Mouse (Mus musculus): ENCODE data around the gene Wsb2. TPM values are rescaled to one million over a fixed set of nuclear protein-coding genes. Genes with fewer than 3 reads are reported as not detected.

Wsb2 gene
- total RNA-seq, 1 experiment = 76.7 TPM

DNA sequence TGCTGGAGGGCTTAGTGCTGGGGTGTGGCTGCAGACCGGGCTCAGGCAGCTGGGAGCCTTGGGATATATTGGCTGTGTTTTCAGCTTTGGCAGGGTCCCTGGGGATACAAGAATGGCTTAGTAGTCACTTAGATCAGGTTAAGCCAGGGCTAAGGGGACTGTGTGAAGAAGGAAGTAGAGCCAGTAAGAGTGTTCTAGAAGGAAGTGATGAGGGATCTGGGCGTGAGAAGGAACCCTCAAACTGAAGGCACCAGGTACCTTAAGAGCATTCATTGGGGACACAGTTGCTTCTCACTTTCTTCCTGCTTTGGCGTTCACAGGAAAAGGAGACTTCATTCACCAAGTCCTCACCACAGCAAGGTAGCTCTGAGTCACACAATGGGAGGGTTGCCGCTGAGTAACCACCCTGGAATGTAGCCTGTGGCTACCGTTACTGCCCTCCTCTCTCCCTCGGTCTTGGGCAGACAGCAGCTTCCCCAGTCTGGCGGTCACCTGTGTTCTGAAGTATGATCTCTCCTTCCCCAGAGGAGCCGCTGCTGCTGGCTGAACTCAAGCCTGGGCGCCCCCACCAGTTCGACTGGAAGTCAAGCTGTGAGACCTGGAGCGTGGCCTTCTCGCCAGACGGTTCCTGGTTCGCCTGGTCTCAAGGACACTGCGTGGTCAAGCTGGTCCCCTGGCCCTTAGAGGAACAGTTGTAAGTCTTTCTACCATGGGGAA is 6.1 kb downstream of the Wsb2 start:
- H3K4me1 ChIP-seq (ENCODE audit: control insufficient read depth in 2 of 2, insufficient read depth in 2 of 2, low read length in 2 of 2, poor library complexity in 1 of 2) = peaks cover 38 to 39% of the 10 kb centered on the region in 2 experiments
- H3K36me3 ChIP-seq (ENCODE audit: control insufficient read depth, insufficient read depth, low read length, poor library complexity, severe bottlenecking) = peaks cover 36% of the 10 kb centered on the region
- H3K9ac ChIP-seq (ENCODE audit: insufficient read depth, low read depth, low read length, poor library complexity, severe bottlenecking) = peak overlapping the region; percentile 29
- peak overlapping the region in 1 of 2 experiments; percentile 10; a peak in 2 of 4 replicates for H3K4me3 ChIP-seq (ENCODE audit: insufficient read depth in 1 of 2, low read depth in 1 of 2, low read length in 2 of 2, poor library complexity in 1 of 2, severe bottlenecking in 1 of 2)
- H3K9me3 ChIP-seq (ENCODE audit: control insufficient read depth, insufficient read depth, low read depth, low read length) = no peaks in the 10 kb centered on the region
- DNase-seq (ENCODE audit: low read depth, low spot score) = no peak
- in situ Hi-C loops (cut with MboI; ENCODE audit: low sequenced_read_pairs in 2 of 2, unreplicated experiment in 2 of 2) = no loop called here
- TF ChIP-seq ZNF384 (IDR thresholded peaks at IDR 0.05; ENCODE audit: low read depth, low read length) (no peak), ZC3H11A (IDR thresholded peaks at IDR 0.05; ENCODE audit: borderline replicate concordance, low read depth, low read length) (no peak), MAFK (IDR thresholded peaks at IDR 0.05; ENCODE audit: insufficient read depth, low read depth, low read length) (no peak)
- H3K27ac ChIP-seq (ENCODE audit: insufficient read depth, low read depth, low read length, poor library complexity, severe bottlenecking) = peak overlapping the region; percentile 4; the same call in 1 of the 2 replicates

DNA sequence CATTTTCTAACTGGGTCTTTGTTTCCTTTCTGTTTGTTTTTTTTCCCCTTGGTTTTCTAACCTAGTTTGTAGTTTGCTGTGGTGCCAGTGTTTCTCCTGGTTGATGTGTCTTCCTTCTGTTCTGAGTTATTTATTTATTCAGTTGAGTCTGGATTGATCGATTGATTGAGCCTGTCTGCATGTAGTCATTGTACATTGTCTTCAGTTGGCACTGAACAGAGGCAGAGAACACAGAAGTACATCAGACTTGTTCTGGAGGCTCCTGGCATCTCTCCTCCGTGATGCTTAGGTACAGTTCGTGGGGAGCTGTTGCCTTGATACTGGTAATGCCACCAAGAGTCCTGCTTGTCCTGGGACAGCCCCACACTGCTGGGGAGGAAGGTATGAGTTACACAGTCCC is 7.7 kb downstream of the Wsb2 start:
- Histone ChIP-seq H3K4me3 (ENCODE audit: insufficient read depth in 1 of 2, low read depth in 1 of 2, low read length in 2 of 2, poor library complexity in 1 of 2, severe bottlenecking in 1 of 2) (no peak overlapping the region), H3K9me3 (ENCODE audit: control insufficient read depth, insufficient read depth, low read depth, low read length) (no peaks in the 10 kb centered on the region), H3K27ac (ENCODE audit: insufficient read depth, low read depth, low read length, poor library complexity, severe bottlenecking) (no peak overlapping the region), H3K9ac (ENCODE audit: insufficient read depth, low read depth, low read length, poor library complexity, severe bottlenecking) (peak overlapping the region; percentile 46; the same call in 1 of the 2 replicates), H3K4me1 (ENCODE audit: control insufficient read depth in 2 of 2, insufficient read depth in 2 of 2, low read length in 2 of 2, poor library complexity in 1 of 2) (peaks cover 29 to 36% of the 10 kb centered on the region in 2 experiments), H3K36me3 (ENCODE audit: control insufficient read depth, insufficient read depth, low read length, poor library complexity, severe bottlenecking) (peaks cover 52% of the 10 kb centered on the region)
- in situ Hi-C loops (cut with MboI; ENCODE audit: low sequenced_read_pairs in 2 of 2, unreplicated experiment in 2 of 2) = no loop called here
- DNase-seq (ENCODE audit: low read depth, low spot score) = no peak
- no peak for TF ChIP-seq MAFK (IDR thresholded peaks at IDR 0.05; ENCODE audit: insufficient read depth, low read depth, low read length)
- TF ChIP-seq HCFC1 (IDR thresholded peaks at IDR 0.05; ENCODE audit: borderline replicate concordance, insufficient read depth, low read length) = no peak

DNA sequence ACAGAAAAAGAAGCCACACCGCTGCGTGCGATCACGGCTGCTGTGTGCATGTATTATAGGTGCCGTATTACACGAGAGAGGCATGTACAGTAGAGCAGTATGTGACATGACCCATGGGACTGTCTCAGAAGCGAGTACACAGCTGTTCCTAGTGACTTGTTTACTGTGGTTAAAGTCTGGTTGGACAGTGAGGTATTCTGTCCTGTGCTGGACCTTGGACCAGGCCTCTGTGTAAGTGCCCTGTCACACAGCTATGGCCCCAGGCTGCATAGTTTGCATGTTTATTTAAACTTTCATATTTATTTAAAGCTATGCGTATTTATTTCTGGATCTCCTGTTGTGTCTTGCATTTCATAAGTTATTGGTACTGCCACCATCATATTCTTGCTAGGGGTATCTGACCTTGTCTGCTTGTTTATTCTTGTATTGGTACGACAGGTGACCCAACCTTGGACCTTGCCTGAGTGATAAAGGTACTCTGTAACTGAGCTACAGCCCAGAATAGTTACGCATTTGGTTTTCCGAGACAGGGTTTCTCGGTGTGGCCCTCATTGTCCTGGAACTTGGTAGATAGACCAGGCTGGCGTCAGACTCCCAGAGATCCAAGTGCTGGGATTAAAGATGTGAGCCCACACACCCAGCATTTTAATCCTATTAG is 8.9 kb downstream of the Wsb2 start:
- no peak overlapping the region for H3K27ac ChIP-seq (ENCODE audit: insufficient read depth, low read depth, low read length, poor library complexity, severe bottlenecking)
- TF ChIP-seq MAFK (IDR thresholded peaks at IDR 0.05; ENCODE audit: insufficient read depth, low read depth, low read length) (no peak), CHD2 (IDR thresholded peaks at IDR 0.05; ENCODE audit: low read depth, low read length) (no peak), HCFC1 (IDR thresholded peaks at IDR 0.05; ENCODE audit: borderline replicate concordance, insufficient read depth, low read length) (no peak), ZC3H11A (IDR thresholded peaks at IDR 0.05; ENCODE audit: borderline replicate concordance, low read depth, low read length) (no peak), ZNF384 (IDR thresholded peaks at IDR 0.05; ENCODE audit: low read depth, low read length) (no peak)
- DNase-seq (ENCODE audit: low read depth, low spot score) = no peak
- H3K9ac ChIP-seq (ENCODE audit: insufficient read depth, low read depth, low read length, poor library complexity, severe bottlenecking) = no peak overlapping the region
- no peaks in the 10 kb centered on the region for H3K9me3 ChIP-seq (ENCODE audit: control insufficient read depth, insufficient read depth, low read depth, low read length)
- in situ Hi-C loops (cut with MboI; ENCODE audit: low sequenced_read_pairs in 2 of 2, unreplicated experiment in 2 of 2) = no loop called here
- peaks cover 64% of the 10 kb centered on the region for H3K36me3 ChIP-seq (ENCODE audit: control insufficient read depth, insufficient read depth, low read length, poor library complexity, severe bottlenecking)
- H3K4me3 ChIP-seq (ENCODE audit: insufficient read depth in 1 of 2, low read depth in 1 of 2, low read length in 2 of 2, poor library complexity in 1 of 2, severe bottlenecking in 1 of 2) = no peak overlapping the region
- peaks cover 27 to 32% of the 10 kb centered on the region in 2 experiments for H3K4me1 ChIP-seq (ENCODE audit: control insufficient read depth in 2 of 2, insufficient read depth in 2 of 2, low read length in 2 of 2, poor library complexity in 1 of 2)

DNA sequence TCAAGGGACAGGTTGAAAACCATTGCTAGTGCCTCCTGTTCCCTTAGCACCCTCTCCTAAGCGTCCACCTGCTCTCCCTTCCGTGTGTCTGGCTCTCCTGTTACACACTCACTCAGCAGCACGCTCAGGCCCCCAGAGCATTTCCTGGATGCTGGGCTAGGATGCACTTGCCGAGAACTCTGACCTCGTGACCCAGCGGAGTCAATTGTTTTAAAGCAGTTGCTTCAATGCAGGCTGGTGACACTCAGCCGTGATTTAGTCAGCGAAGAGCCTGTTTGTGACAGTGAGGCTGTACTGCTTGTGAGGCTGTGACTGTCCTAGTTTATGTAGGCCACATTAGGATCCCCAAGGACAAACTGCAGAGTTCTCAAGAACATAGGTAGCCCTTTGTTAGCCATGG is 10.1 kb downstream of the Wsb2 start:
- in situ Hi-C loops (cut with MboI; ENCODE audit: low sequenced_read_pairs in 2 of 2, unreplicated experiment in 2 of 2) = no loop called here
- Histone ChIP-seq H3K36me3 (ENCODE audit: control insufficient read depth, insufficient read depth, low read length, poor library complexity, severe bottlenecking) (peaks cover 74% of the 10 kb centered on the region), H3K9ac (ENCODE audit: insufficient read depth, low read depth, low read length, poor library complexity, severe bottlenecking) (no peak overlapping the region), H3K4me3 (ENCODE audit: insufficient read depth in 1 of 2, low read depth in 1 of 2, low read length in 2 of 2, poor library complexity in 1 of 2, severe bottlenecking in 1 of 2) (no peak overlapping the region), H3K27ac (ENCODE audit: insufficient read depth, low read depth, low read length, poor library complexity, severe bottlenecking) (no peak overlapping the region), H3K9me3 (ENCODE audit: control insufficient read depth, insufficient read depth, low read depth, low read length) (no peaks in the 10 kb centered on the region), H3K4me1 (ENCODE audit: control insufficient read depth in 2 of 2, insufficient read depth in 2 of 2, low read length in 2 of 2, poor library complexity in 1 of 2) (peaks cover 18 to 27% of the 10 kb centered on the region in 2 experiments)
- DNase-seq (ENCODE audit: low read depth, low spot score) = no peak
- no peak for TF ChIP-seq ZNF384 (IDR thresholded peaks at IDR 0.05; ENCODE audit: low read depth, low read length)
- no peak for TF ChIP-seq CHD2 (IDR thresholded peaks at IDR 0.05; ENCODE audit: low read depth, low read length)
- no peak for TF ChIP-seq ZC3H11A (IDR thresholded peaks at IDR 0.05; ENCODE audit: borderline replicate concordance, low read depth, low read length)
- no peak for TF ChIP-seq HCFC1 (IDR thresholded peaks at IDR 0.05; ENCODE audit: borderline replicate concordance, insufficient read depth, low read length)
- no peak for TF ChIP-seq MAFK (IDR thresholded peaks at IDR 0.05; ENCODE audit: insufficient read depth, low read depth, low read length)

All from ES-E14 (cell line).